Mouse (Mus musculus): ENCODE measurements around the gene Ugt1a6b. TPM values are rescaled to one million over a fixed set of nuclear protein-coding genes. Genes with fewer than 3 reads are reported as not detected.

Gene Ugt1a6b
- polyA plus RNA-seq, 1 experiment from 2014 or later, result 0.11 TPM

DNA sequence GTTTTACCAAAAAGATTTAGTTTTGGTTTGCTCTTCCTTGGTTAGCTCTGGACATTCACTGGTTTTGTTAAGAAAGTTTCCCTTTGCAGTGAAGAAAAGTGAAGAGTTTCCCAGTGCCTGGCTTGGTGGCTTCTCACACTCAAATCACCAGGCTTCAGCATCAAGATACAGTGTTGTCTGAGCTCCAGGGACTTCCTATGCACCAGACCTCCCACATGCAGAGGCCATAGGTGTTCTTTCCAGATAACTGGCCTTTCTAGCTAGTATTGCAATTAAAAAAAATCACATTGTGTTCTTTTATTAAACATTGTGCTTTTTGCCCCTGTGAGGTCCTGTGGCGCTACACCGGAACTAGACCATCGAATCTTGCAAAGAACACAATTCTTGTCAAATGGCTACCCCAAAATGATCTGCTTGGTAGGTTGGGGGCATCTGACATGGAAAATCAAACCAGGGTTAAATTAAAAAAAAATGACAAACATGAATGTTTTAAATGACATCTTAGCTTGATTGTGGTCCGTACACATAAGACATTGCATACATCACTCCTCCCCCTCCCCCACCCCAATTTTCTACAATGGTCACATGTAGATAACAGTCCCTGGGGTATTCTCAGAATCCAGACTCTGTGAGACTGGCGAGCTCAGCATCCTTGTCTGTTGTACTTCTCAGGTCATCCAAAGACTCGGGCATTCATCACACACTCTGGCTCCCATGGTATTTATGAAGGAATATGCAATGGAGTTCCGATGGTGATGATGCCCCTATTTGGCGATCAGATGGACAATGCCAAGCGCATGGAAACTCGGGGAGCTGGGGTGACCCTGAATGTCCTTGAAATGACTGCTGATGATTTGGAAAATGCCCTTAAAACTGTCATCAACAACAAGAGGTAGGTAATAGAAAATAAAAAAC is 112.7 kb downstream of the Ugt1a6b start:
- 61% methylated on average over 10 of the region's 10 CpGs for WGBS

GRCm38 (mm10) chr1:88216551-88216950 is 113.5 kb downstream of the Ugt1a6b start:
- H3K4me1 ChIP-seq (ENCODE audit: control insufficient read depth, insufficient read depth, low read length), result no peaks in the 10 kb centered on the region
- H3K4me3 ChIP-seq (ENCODE audit: low read length), result no peak overlapping the region
- H3K9me3 ChIP-seq (replicated peaks; ENCODE audit: control insufficient read depth, low read length), result peaks cover 56% of the 10 kb centered on the region
- 55% methylated on average over 2 of the region's 2 CpGs for WGBS
- H3K27ac ChIP-seq (ENCODE audit: low read length), result no peak overlapping the region
- H3K4me2 ChIP-seq (ENCODE audit: low read depth, low read length), result no peak overlapping the region
- H3K9ac ChIP-seq (ENCODE audit: low read length), result no peak overlapping the region
- H3K27me3 ChIP-seq (ENCODE audit: control insufficient read depth, insufficient read depth, low read length), result no peaks in the 10 kb centered on the region
- no peaks in the 10 kb centered on the region for H3K36me3 ChIP-seq (ENCODE audit: control insufficient read depth, insufficient read depth)
- ATAC-seq (replicated peaks; ENCODE audit: extremely low read depth, insufficient read depth, low FRiP score), result no peak

More for the DNA sequence above, 112.7 kb downstream of the Ugt1a6b start:
- ATAC-seq (replicated peaks; ENCODE audit: extremely low read depth, insufficient read depth, low FRiP score), result no peak
- Histone ChIP-seq H3K9ac (ENCODE audit: low read length) (no peak overlapping the region), H3K27me3 (ENCODE audit: control insufficient read depth, insufficient read depth, low read length) (no peaks in the 10 kb centered on the region), H3K4me1 (ENCODE audit: control insufficient read depth, insufficient read depth, low read length) (no peaks in the 10 kb centered on the region), H3K4me3 (ENCODE audit: low read length) (no peak overlapping the region), H3K4me2 (ENCODE audit: low read depth, low read length) (no peak overlapping the region), H3K9me3 (replicated peaks; ENCODE audit: control insufficient read depth, low read length) (peaks cover 59% of the 10 kb centered on the region), H3K27ac (ENCODE audit: low read length) (no peak overlapping the region), H3K36me3 (ENCODE audit: control insufficient read depth, insufficient read depth) (no peaks in the 10 kb centered on the region)

GRCm38 (mm10) chr1:88217144-88217543 is 114.1 kb downstream of the Ugt1a6b start:
- WGBS, result 58% methylated on average over 2 of the region's 2 CpGs
- Histone ChIP-seq H3K4me1 (ENCODE audit: control insufficient read depth, insufficient read depth, low read length) (no peaks in the 10 kb centered on the region), H3K36me3 (ENCODE audit: control insufficient read depth, insufficient read depth) (no peaks in the 10 kb centered on the region), H3K9me3 (replicated peaks; ENCODE audit: control insufficient read depth, low read length) (peaks cover 50% of the 10 kb centered on the region), H3K9ac (ENCODE audit: low read length) (no peak overlapping the region), H3K27me3 (ENCODE audit: control insufficient read depth, insufficient read depth, low read length) (no peaks in the 10 kb centered on the region), H3K4me2 (ENCODE audit: low read depth, low read length) (no peak overlapping the region), H3K27ac (ENCODE audit: low read length) (no peak overlapping the region), H3K4me3 (ENCODE audit: low read length) (no peak overlapping the region)
- no peak for ATAC-seq (replicated peaks; ENCODE audit: extremely low read depth, insufficient read depth, low FRiP score)

- Histone ChIP-seq H3K4me1 (ENCODE audit: control insufficient read depth, insufficient read depth, low read length) (no peaks in the 10 kb centered on the region), H3K27me3 (ENCODE audit: control insufficient read depth, insufficient read depth, low read length) (no peaks in the 10 kb centered on the region), H3K27ac (ENCODE audit: low read length) (no peak overlapping the region), H3K4me3 (ENCODE audit: low read length) (no peak overlapping the region), H3K9ac (ENCODE audit: low read length) (no peak overlapping the region), H3K36me3 (ENCODE audit: control insufficient read depth, insufficient read depth) (no peaks in the 10 kb centered on the region), H3K4me2 (ENCODE audit: low read depth, low read length) (no peak overlapping the region), H3K9me3 (replicated peaks; ENCODE audit: control insufficient read depth, low read length) (peaks cover 48% of the 10 kb centered on the region)
- no peak for ATAC-seq (replicated peaks; ENCODE audit: extremely low read depth, insufficient read depth, low FRiP score)
- WGBS, result 32% methylated on average over 3 of the region's 3 CpGs
Measured at GRCm38 (mm10) chr1:88217576-88217975, 114.5 kb downstream of the Ugt1a6b start.

DNA sequence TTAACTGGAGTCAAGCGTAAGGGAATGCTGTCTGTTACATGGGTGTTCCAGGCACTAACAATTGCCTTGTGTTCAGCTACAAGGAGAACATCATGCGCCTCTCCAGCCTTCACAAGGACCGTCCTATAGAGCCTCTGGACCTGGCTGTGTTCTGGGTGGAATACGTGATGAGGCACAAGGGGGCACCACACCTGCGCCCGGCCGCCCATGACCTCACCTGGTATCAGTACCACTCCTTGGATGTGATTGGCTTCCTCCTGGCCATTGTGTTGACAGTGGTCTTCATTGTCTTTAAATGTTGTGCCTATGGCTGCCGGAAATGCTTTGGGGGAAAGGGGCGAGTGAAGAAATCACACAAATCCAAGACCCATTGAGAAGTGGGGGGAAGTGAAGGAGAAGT is 115.0 kb downstream of the Ugt1a6b start:
- H3K27me3 ChIP-seq (ENCODE audit: control insufficient read depth, insufficient read depth, low read length), result no peaks in the 10 kb centered on the region
- H3K36me3 ChIP-seq (ENCODE audit: control insufficient read depth, insufficient read depth), result no peaks in the 10 kb centered on the region
- H3K4me1 ChIP-seq (ENCODE audit: control insufficient read depth, insufficient read depth, low read length), result no peaks in the 10 kb centered on the region
- no peak overlapping the region for H3K4me3 ChIP-seq (ENCODE audit: low read length)
- peaks cover 43% of the 10 kb centered on the region for H3K9me3 ChIP-seq (replicated peaks; ENCODE audit: control insufficient read depth, low read length)
- no peak overlapping the region for H3K27ac ChIP-seq (ENCODE audit: low read length)
- H3K4me2 ChIP-seq (ENCODE audit: low read depth, low read length), result no peak overlapping the region
- 63% methylated on average over 9 of the region's 9 CpGs for WGBS
- ATAC-seq (replicated peaks; ENCODE audit: extremely low read depth, insufficient read depth, low FRiP score), result no peak
- no peak overlapping the region for H3K9ac ChIP-seq (ENCODE audit: low read length)

- H3K27me3 ChIP-seq (ENCODE audit: control insufficient read depth, insufficient read depth, low read length), result no peaks in the 10 kb centered on the region
- WGBS, result 44% methylated on average over 4 of the region's 4 CpGs
- no peaks in the 10 kb centered on the region for H3K36me3 ChIP-seq (ENCODE audit: control insufficient read depth, insufficient read depth)
- H3K9ac ChIP-seq (ENCODE audit: low read length), result no peak overlapping the region
- H3K4me1 ChIP-seq (ENCODE audit: control insufficient read depth, insufficient read depth, low read length), result no peaks in the 10 kb centered on the region
- H3K9me3 ChIP-seq (replicated peaks; ENCODE audit: control insufficient read depth, low read length), result peaks cover 38% of the 10 kb centered on the region
- no peak overlapping the region for H3K4me2 ChIP-seq (ENCODE audit: low read depth, low read length)
- ATAC-seq (replicated peaks; ENCODE audit: extremely low read depth, insufficient read depth, low FRiP score), result no peak
- H3K4me3 ChIP-seq (ENCODE audit: low read length), result no peak overlapping the region
- H3K27ac ChIP-seq (ENCODE audit: low read length), result no peak overlapping the region
Measured at GRCm38 (mm10) chr1:88218591-88218990, 115.5 kb downstream of the Ugt1a6b start.

GRCm38 (mm10) chr1:88219054-88219453 is 116.0 kb downstream of the Ugt1a6b start:
- peaks cover 33% of the 10 kb centered on the region for H3K9me3 ChIP-seq (replicated peaks; ENCODE audit: control insufficient read depth, low read length)
- no peaks in the 10 kb centered on the region for H3K27me3 ChIP-seq (ENCODE audit: control insufficient read depth, insufficient read depth, low read length)
- no peak overlapping the region for H3K9ac ChIP-seq (ENCODE audit: low read length)
- no peak overlapping the region for H3K27ac ChIP-seq (ENCODE audit: low read length)
- H3K4me2 ChIP-seq (ENCODE audit: low read depth, low read length), result no peak overlapping the region
- no peaks in the 10 kb centered on the region for H3K36me3 ChIP-seq (ENCODE audit: control insufficient read depth, insufficient read depth)
- no peaks in the 10 kb centered on the region for H3K4me1 ChIP-seq (ENCODE audit: control insufficient read depth, insufficient read depth, low read length)
- no peak for ATAC-seq (replicated peaks; ENCODE audit: extremely low read depth, insufficient read depth, low FRiP score)
- H3K4me3 ChIP-seq (ENCODE audit: low read length), result no peak overlapping the region
- WGBS, result 18% methylated on average over 1 of the region's 1 CpGs

GRCm38 (mm10) chr1:88220336-88220735 is 117.3 kb downstream of the Ugt1a6b start:
- Histone ChIP-seq H3K27me3 (ENCODE audit: control insufficient read depth, insufficient read depth, low read length) (no peaks in the 10 kb centered on the region), H3K4me1 (ENCODE audit: control insufficient read depth, insufficient read depth, low read length) (no peaks in the 10 kb centered on the region), H3K4me3 (ENCODE audit: low read length) (no peak overlapping the region), H3K27ac (ENCODE audit: low read length) (no peak overlapping the region), H3K36me3 (ENCODE audit: control insufficient read depth, insufficient read depth) (no peaks in the 10 kb centered on the region), H3K9me3 (replicated peaks; ENCODE audit: control insufficient read depth, low read length) (peaks cover 26% of the 10 kb centered on the region), H3K4me2 (ENCODE audit: low read depth, low read length) (no peak overlapping the region), H3K9ac (ENCODE audit: low read length) (no peak overlapping the region)
- ATAC-seq (replicated peaks; ENCODE audit: extremely low read depth, insufficient read depth, low FRiP score), result no peak

DNA sequence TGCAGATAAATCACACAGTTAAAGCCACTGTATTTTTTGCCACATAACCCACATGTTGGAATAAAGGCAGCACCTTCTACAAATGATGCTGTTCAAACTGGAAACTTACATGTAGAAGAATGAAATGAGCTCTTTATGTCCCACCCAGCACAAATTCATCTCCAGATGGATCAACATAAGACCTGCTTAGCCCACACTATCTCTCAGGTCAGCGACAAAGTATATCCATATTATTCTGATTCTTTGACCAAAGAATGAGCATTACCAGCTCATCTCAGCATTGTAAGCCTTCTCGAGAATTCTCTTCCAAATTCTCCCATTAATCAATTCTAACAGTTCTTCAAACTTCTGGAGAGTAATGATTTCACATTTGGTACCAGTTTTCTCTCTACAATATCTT is 119.2 kb downstream of the Ugt1a6b start:
- ATAC-seq (replicated peaks; ENCODE audit: extremely low read depth, insufficient read depth, low FRiP score), result no peak
- Histone ChIP-seq H3K27me3 (ENCODE audit: control insufficient read depth, insufficient read depth, low read length) (no peaks in the 10 kb centered on the region), H3K9ac (ENCODE audit: low read length) (no peak overlapping the region), H3K36me3 (ENCODE audit: control insufficient read depth, insufficient read depth) (no peaks in the 10 kb centered on the region), H3K9me3 (replicated peaks; ENCODE audit: control insufficient read depth, low read length) (peaks cover 28% of the 10 kb centered on the region), H3K4me1 (ENCODE audit: control insufficient read depth, insufficient read depth, low read length) (no peaks in the 10 kb centered on the region), H3K4me2 (ENCODE audit: low read depth, low read length) (no peak overlapping the region), H3K4me3 (ENCODE audit: low read length) (no peak overlapping the region), H3K27ac (ENCODE audit: low read length) (no peak overlapping the region)
- WGBS, result 48% methylated on average over 2 of the region's 2 CpGs

Data from heart, embryonic 16.5 days (tissue).